In genomic region chr15:94325509-94326181, GRCm38 (mm10) we compare ENCODE assay signal across 8 mouse cellular contexts.
DNase-seq lines count a peak whose midpoint lies in the region; ATAC-seq lines count a peak whose summit lies in the region.

No protein-coding gene starts in this region.

- peak; percentile 59 for ATAC-seq in heart, embryonic 11.5 days (replicated peaks; ENCODE audit: insufficient number of reproducible peaks, low FRiP score, low TSS enrichment)

- DNase-seq in cerebellum, adult 11-12 months, result peak; percentile 5
- DNase-seq in cerebellum, adult 11 months, result no peak
- peak; percentile 14 for DNase-seq in right cerebral cortex, adult 18-20 months
- no peak for DNase-seq in right cerebral cortex, postnatal 25 days
- peak; percentile 83 to 91 for DNase-seq in kidney, postnatal 36 days
- DNase-seq in skeletal muscle tissue, adult 2 months (ENCODE audit: low read depth, low spot score), result peak; percentile 45
- no peak for DNase-seq in yolk sac, embryonic 10.5 days (ENCODE audit: low spot score)

- H3K9ac ChIP-seq in heart, embryonic 11.5 days (ENCODE audit: low read depth, low read length), result no peak overlapping the region

- H3K36me3 ChIP-seq in heart, embryonic 11.5 days (ENCODE audit: control insufficient read depth, insufficient read depth, low read length), result no peaks in the 10 kb centered on the region

- WGBS in heart, embryonic 11.5 days (ENCODE audit: insufficient replicate concordance), result 53% methylated on average over 13 of the region's 13 CpGs

- H3K27me3 ChIP-seq in heart, embryonic 11.5 days (ENCODE audit: control insufficient read depth, insufficient read depth, low read length), result no peaks in the 10 kb centered on the region

- peaks cover 7% of the 10 kb centered on the region; the same call in 1 of the 2 replicates for H3K4me1 ChIP-seq in heart, embryonic 11.5 days (ENCODE audit: control insufficient read depth, insufficient read depth, low read length)

- 0 out of 2 replicates have a peak overlapping the region, but pooled peaks have one; percentile 46 for H3K27ac ChIP-seq in heart, embryonic 11.5 days (ENCODE audit: low read depth, low read length)

- no peaks in the 10 kb centered on the region for H3K9me3 ChIP-seq in heart, embryonic 11.5 days (replicated peaks; ENCODE audit: control insufficient read depth, low read length)

- no peak overlapping the region for H3K4me2 ChIP-seq in heart, embryonic 11.5 days

- H3K4me3 ChIP-seq in heart, embryonic 11.5 days (ENCODE audit: low read depth, low read length), result no peak overlapping the region

Comparison
In these comparisons a context has a peak if more than half of its experiments do, and no peak if none do; other contexts are left out.
1. DNase-seq: peak in cerebellum, adult 11-12 months (single experiment), right cerebral cortex, adult 18-20 months (single experiment), kidney, postnatal 36 days (2 of 2) and skeletal muscle tissue, adult 2 months (single experiment); none in cerebellum, adult 11 months (single experiment), right cerebral cortex, postnatal 25 days (single experiment) and yolk sac, embryonic 10.5 days (single experiment).